Mouse (Mus musculus) CD4-positive, CD25-positive, alpha-beta regulatory T cell, adult 9 weeks (primary cell): ENCODE data around the gene Nlrp4c. TPM values are rescaled to one million over a fixed set of nuclear protein-coding genes. Genes with fewer than 3 reads are reported as not detected.

Source experiments
- polyA plus RNA-seq: library from polyadenylated mRNA; unstranded; fragments of 100-300 nt; shearing (Covaris generic); gene quantifications from one replicate; pipeline ENCODE4 v1.2.1, GENCODE M21; 2017

Nlrp4c gene
- not detected for polyA plus RNA-seq

GRCm38 (mm10) chr7:6044861-6045260, at the start of gene Nlrp4c:
Gene Nlrp4c (plus strand): TSS chr7:6045161.

GRCm38 (mm10) chr7:6010910-6011309, 34.1 kb upstream of the Nlrp4c start, which contains the start of gene Vmn1r65:
Gene Vmn1r65 (minus strand): TSS chr7:6011010.

Other genes starting within 250 kb of the Nlrp4c start
- not detected for gene Vmn1r63, start 239.7 kb upstream of the Nlrp4c start, polyA plus RNA-seq
- not detected for gene Vmn1r64, start 160.6 kb upstream of the Nlrp4c start, polyA plus RNA-seq
- gene Vmn1r65, start 34.2 kb upstream of the Nlrp4c start, polyA plus RNA-seq = not detected
- gene Zfp787, start 110.8 kb downstream of the Nlrp4c start, polyA plus RNA-seq = 25.3 TPM
- 5.0 TPM for gene Zfp444, start 127.1 kb downstream of the Nlrp4c start, polyA plus RNA-seq
- not detected for gene Galp, start 151.9 kb downstream of the Nlrp4c start, polyA plus RNA-seq
- gene Zscan5b, start 177.1 kb downstream of the Nlrp4c start, polyA plus RNA-seq = not detected
- not detected for gene Epp13, start 207.5 kb downstream of the Nlrp4c start, polyA plus RNA-seq
- 8.0 TPM for gene Zfp667, start 241.4 kb downstream of the Nlrp4c start, polyA plus RNA-seq